Mouse (Mus musculus): ENCODE measurements around the gene Mymk. TPM values are rescaled to one million over a fixed set of nuclear protein-coding genes. Genes with fewer than 3 reads are reported as not detected.

Mymk gene
- polyA plus RNA-seq, 2 experiments: not detected

GRCm38 (mm10) chr2:27088700-27089099 lies 16.7 kb upstream of the Mymk start:
- no peak for DNase-seq (ENCODE audit: low read depth in 3 of 3, low spot score in 3 of 3)
- no peaks in the 10 kb centered on the region for H3K36me3 ChIP-seq (replicated peaks; ENCODE audit: control insufficient read depth, insufficient read depth, low read depth)
- no peak overlapping the region for H3K4me3 ChIP-seq (ENCODE audit: insufficient read depth in 1 of 2, low read depth in 2 of 2, low read length in 2 of 2)
- ATAC-seq (ENCODE audit: insufficient read depth): no peak
- H3K27me3 ChIP-seq (ENCODE audit: control insufficient read depth, insufficient read depth, low read length): no peaks in the 10 kb centered on the region
- H3K9ac ChIP-seq (replicated peaks): no peak overlapping the region
- H3K9me3 ChIP-seq (ENCODE audit: control insufficient read depth, low read length): no peaks in the 10 kb centered on the region
- no peak overlapping the region for H3K4me2 ChIP-seq (ENCODE audit: low read depth)
- TF ChIP-seq EP300 (IDR thresholded peaks at IDR 0.05; ENCODE audit: low read depth) (no peak), CTCF (IDR thresholded peaks at IDR 0.05; ENCODE audit: low read depth) (no peak)
- H3K4me1 ChIP-seq (replicated peaks; ENCODE audit: control insufficient read depth in 2 of 2, insufficient read depth in 2 of 2, low read length in 1 of 2): no peaks in the 10 kb centered on the region
- H3K27ac ChIP-seq: no peak overlapping the region
- WGBS (ENCODE audit: insufficient replicate concordance): 46% methylated on average over 5 of the region's 5 CpGs

DNA sequence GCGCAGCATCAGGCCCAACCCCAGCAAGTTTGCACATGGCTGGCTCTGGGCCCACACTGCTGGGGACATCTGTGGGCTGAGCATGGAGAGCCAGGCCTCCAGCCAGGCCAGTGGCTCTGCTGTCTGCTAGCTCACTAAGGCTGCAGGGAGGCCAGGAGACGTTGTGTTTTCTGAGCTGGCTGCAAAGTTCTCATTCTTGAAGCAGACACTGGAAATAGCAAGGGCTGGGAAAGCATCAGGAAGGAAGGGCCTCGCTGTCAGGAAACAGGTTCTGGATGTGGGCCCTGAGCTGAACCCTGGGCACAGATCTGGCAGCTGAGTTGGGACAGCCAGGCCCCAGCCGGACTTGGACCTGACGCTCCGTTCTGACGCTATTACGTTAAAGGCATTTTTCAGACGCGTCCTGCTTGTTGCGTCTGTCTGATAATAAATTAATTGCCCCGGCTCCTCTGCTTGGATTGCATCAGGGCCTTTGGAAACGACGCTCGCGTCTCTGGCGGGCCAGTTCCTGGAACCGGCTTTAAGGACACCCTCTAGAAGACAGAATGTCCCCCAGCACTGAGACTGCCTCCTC lies 16.2 kb upstream of the Mymk start:
- Histone ChIP-seq H3K36me3 (replicated peaks; ENCODE audit: control insufficient read depth, insufficient read depth, low read depth) (no peaks in the 10 kb centered on the region), H3K27ac (no peak overlapping the region), H3K4me2 (ENCODE audit: low read depth) (no peak overlapping the region), H3K27me3 (ENCODE audit: control insufficient read depth, insufficient read depth, low read length) (no peaks in the 10 kb centered on the region), H3K9ac (replicated peaks) (no peak overlapping the region), H3K9me3 (ENCODE audit: control insufficient read depth, low read length) (no peaks in the 10 kb centered on the region), H3K4me3 (ENCODE audit: insufficient read depth in 1 of 2, low read depth in 2 of 2, low read length in 2 of 2) (no peak overlapping the region), H3K4me1 (replicated peaks; ENCODE audit: control insufficient read depth in 2 of 2, insufficient read depth in 2 of 2, low read length in 1 of 2) (no peaks in the 10 kb centered on the region)
- ATAC-seq (ENCODE audit: insufficient read depth) (no peak), DNase-seq (ENCODE audit: low read depth in 3 of 3, low spot score in 3 of 3) (no peak)
- WGBS (ENCODE audit: insufficient replicate concordance): 39% methylated on average over 18 of the region's 18 CpGs
- TF ChIP-seq CTCF (IDR thresholded peaks at IDR 0.05; ENCODE audit: low read depth) (no peak), EP300 (IDR thresholded peaks at IDR 0.05; ENCODE audit: low read depth) (no peak)

DNA sequence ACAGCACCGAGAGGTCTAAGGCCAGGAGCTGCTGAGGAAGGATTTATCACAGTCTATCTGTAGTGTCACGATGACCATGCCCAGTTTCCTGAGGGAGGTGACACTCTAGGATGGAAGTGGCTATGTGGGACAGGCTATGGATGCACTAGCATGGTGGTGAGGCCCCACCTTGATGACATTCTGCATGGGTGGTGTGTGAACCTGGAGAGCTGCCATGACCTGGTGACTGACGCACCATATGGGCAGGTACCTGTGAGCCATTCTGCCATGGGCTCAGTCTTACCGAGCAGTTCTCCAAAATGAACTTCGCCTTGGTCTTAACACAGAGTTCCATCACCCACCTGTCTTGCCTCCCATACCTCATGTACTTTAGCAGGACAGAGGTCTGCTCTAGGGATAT lies 15.6 kb upstream of the Mymk start:
- no peak overlapping the region for H3K27ac ChIP-seq
- H3K9ac ChIP-seq (replicated peaks): no peak overlapping the region
- ATAC-seq (ENCODE audit: insufficient read depth): no peak
- DNase-seq (ENCODE audit: low read depth in 3 of 3, low spot score in 3 of 3): no peak
- no peak overlapping the region for H3K4me2 ChIP-seq (ENCODE audit: low read depth)
- no peaks in the 10 kb centered on the region for H3K27me3 ChIP-seq (ENCODE audit: control insufficient read depth, insufficient read depth, low read length)
- H3K9me3 ChIP-seq (ENCODE audit: control insufficient read depth, low read length): no peaks in the 10 kb centered on the region
- TF ChIP-seq CTCF (IDR thresholded peaks at IDR 0.05; ENCODE audit: low read depth) (no peak), EP300 (IDR thresholded peaks at IDR 0.05; ENCODE audit: low read depth) (no peak)
- H3K4me1 ChIP-seq (replicated peaks; ENCODE audit: control insufficient read depth in 2 of 2, insufficient read depth in 2 of 2, low read length in 1 of 2): no peaks in the 10 kb centered on the region
- WGBS (ENCODE audit: insufficient replicate concordance): 63% methylated on average over 5 of the region's 5 CpGs
- no peak overlapping the region for H3K4me3 ChIP-seq (ENCODE audit: insufficient read depth in 1 of 2, low read depth in 2 of 2, low read length in 2 of 2)
- no peaks in the 10 kb centered on the region for H3K36me3 ChIP-seq (replicated peaks; ENCODE audit: control insufficient read depth, insufficient read depth, low read depth)

DNA sequence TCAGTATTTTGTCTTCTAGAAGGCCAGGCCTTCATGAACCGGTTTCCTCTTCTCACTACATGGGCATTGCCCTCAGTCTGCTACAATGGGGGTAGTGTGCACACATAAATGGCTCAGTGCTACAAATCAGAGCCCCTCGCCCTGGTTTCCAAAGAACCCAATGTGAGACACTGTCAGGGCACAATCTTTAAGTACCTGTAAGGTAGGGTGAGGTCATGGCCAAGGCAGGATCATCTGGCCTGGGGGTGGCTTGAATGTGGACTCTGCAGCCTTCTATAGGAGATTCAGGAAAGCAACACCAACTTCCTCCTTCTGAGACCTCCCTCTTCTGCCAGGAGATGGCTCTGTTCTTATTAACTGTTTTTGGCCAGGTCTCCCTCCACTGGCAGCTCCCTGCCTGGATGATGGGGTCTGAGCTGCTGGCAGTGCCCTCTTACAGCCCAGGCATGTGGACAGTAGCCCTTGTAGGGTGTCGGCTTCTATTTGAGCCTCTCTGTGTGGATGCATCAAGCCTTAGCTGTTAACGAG lies 14.6 kb upstream of the Mymk start:
- Histone ChIP-seq H3K4me3 (ENCODE audit: insufficient read depth in 1 of 2, low read depth in 2 of 2, low read length in 2 of 2) (no peak overlapping the region), H3K4me2 (ENCODE audit: low read depth) (no peak overlapping the region), H3K4me1 (replicated peaks; ENCODE audit: control insufficient read depth in 2 of 2, insufficient read depth in 2 of 2, low read length in 1 of 2) (no peaks in the 10 kb centered on the region), H3K9ac (replicated peaks) (no peak overlapping the region), H3K27ac (no peak overlapping the region), H3K27me3 (ENCODE audit: control insufficient read depth, insufficient read depth, low read length) (no peaks in the 10 kb centered on the region), H3K36me3 (replicated peaks; ENCODE audit: control insufficient read depth, insufficient read depth, low read depth) (no peaks in the 10 kb centered on the region), H3K9me3 (ENCODE audit: control insufficient read depth, low read length) (no peaks in the 10 kb centered on the region)
- ATAC-seq (ENCODE audit: insufficient read depth) (no peak), DNase-seq (ENCODE audit: low read depth in 3 of 3, low spot score in 3 of 3) (no peak)
- WGBS (ENCODE audit: insufficient replicate concordance): 44% methylated on average over 4 of the region's 4 CpGs
- 0 out of 2 replicates have a peak, but pooled peaks have one; percentile 3 for TF ChIP-seq CTCF (IDR thresholded peaks at IDR 0.05; ENCODE audit: low read depth)
- TF ChIP-seq EP300 (IDR thresholded peaks at IDR 0.05; ENCODE audit: low read depth): no peak

DNA sequence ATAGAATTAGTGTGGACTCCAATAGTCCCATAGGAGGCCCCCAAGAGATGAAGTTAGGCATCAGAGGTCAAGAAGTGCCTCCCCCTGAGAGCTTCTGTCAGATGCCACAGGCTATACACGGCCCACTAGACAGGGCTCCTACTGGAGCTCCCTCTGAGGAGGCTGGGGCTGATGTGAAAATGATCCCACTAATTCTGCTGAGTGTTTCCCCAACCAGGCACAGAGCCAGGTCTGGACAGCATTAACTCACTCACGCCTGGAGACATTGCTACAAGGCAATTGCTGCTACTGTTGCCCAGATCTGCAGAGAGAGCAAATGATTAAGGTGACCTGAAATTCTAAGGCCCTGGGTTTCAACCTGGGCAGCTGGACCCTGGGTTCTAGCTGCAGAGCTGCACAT lies 13.8 kb upstream of the Mymk start:
- no peak for TF ChIP-seq EP300 (IDR thresholded peaks at IDR 0.05; ENCODE audit: low read depth)
- TF ChIP-seq CTCF (IDR thresholded peaks at IDR 0.05; ENCODE audit: low read depth): no peak
- ATAC-seq (ENCODE audit: insufficient read depth) (no peak), DNase-seq (ENCODE audit: low read depth in 3 of 3, low spot score in 3 of 3) (no peak)
- no peaks in the 10 kb centered on the region for H3K9me3 ChIP-seq (ENCODE audit: control insufficient read depth, low read length)
- 23% methylated on average over 2 of the region's 2 CpGs for WGBS (ENCODE audit: insufficient replicate concordance)
- H3K27me3 ChIP-seq (ENCODE audit: control insufficient read depth, insufficient read depth, low read length): no peaks in the 10 kb centered on the region
- no peak overlapping the region for H3K27ac ChIP-seq
- no peaks in the 10 kb centered on the region for H3K4me1 ChIP-seq (replicated peaks; ENCODE audit: control insufficient read depth in 2 of 2, insufficient read depth in 2 of 2, low read length in 1 of 2)
- H3K4me3 ChIP-seq (ENCODE audit: insufficient read depth in 1 of 2, low read depth in 2 of 2, low read length in 2 of 2): no peak overlapping the region
- H3K4me2 ChIP-seq (ENCODE audit: low read depth): no peak overlapping the region
- no peak overlapping the region for H3K9ac ChIP-seq (replicated peaks)
- no peaks in the 10 kb centered on the region for H3K36me3 ChIP-seq (replicated peaks; ENCODE audit: control insufficient read depth, insufficient read depth, low read depth)
